ENCODE assay signal across 21 mouse cellular contexts in genomic region chr9:71071581-71072330, GRCm38 (mm10).
DNase-seq lines count a peak whose midpoint lies in the region; ATAC-seq lines count a peak whose summit lies in the region.
"Had no signal": no experiment of that assay in that cellular context is flagged by ENCODE, and none has a peak within 500 bp of the region (broad histone marks: within the 10 kb centered on the region; RNA-seq: fewer than 3 reads in every experiment).

No protein-coding gene starts in this region.

- no peak overlapping the region for H3K4me2 ChIP-seq in heart, embryonic 11.5 days
- H3K4me2 ChIP-seq: forebrain, embryonic 12.5 days; midbrain, embryonic 11.5 days; neural tube, embryonic 13.5 days; stomach, embryonic 15.5 days had no signal

- no peak overlapping the region for H3K27ac ChIP-seq in heart, embryonic 10.5 days
- H3K27ac ChIP-seq in heart, embryonic 11.5 days (ENCODE audit: low read depth, low read length), result no peak overlapping the region
- H3K27ac ChIP-seq: forebrain, embryonic 12.5 days; kidney, postnatal 0 days; layer of hippocampus, adult 2 months; neural tube, embryonic 13.5 days; stomach, embryonic 15.5 days had no signal

- intact Hi-C loops in left cerebral cortex, postnatal 14 days (cut with DNase I), result loop anchor here (10.0 kb wide), 2 partner anchors 277 to 657 kb away; no protein-coding TSS in a partner anchor

- ATAC-seq in heart, embryonic 11.5 days (replicated peaks; ENCODE audit: insufficient number of reproducible peaks, low FRiP score, low TSS enrichment), result no peak
- ATAC-seq in frontal cortex, adult (ENCODE audit: low TSS enrichment), result no peak
- ATAC-seq: intestine, postnatal 0 days; liver, postnatal 0 days had no signal

- peak; percentile 46 for DNase-seq in heart, embryonic 10.5 days (ENCODE audit: low spot score)
- peak; percentile 1 for DNase-seq in testis, postnatal 14 days (ENCODE audit: low spot score)
- DNase-seq in testis, postnatal 10 days (ENCODE audit: low spot score), result no peak
- DNase-seq in cerebellum, adult 9-10 months, result peak; percentile 92
- no peak for DNase-seq in left cerebral cortex, postnatal 14 days (ENCODE audit: low spot score in 2 of 2)
- DNase-seq: adrenal gland, adult 8-10 months; B cell, adult 2 months; embryo, embryonic 11 days; gastrocnemius, postnatal 25 days; liver, postnatal 0 days; lung, postnatal 36 days; right cerebral cortex, postnatal 14 days had no signal

- no peak overlapping the region for H3K9ac ChIP-seq in heart, embryonic 11.5 days (ENCODE audit: low read depth, low read length)
- H3K9ac ChIP-seq: forebrain, embryonic 12.5 days; liver, postnatal 0 days; neural tube, embryonic 13.5 days; stomach, embryonic 15.5 days had no signal

- 76% methylated on average over 7 of the region's 7 CpGs for WGBS in heart, embryonic 10.5 days
- WGBS in heart, embryonic 11.5 days (ENCODE audit: insufficient replicate concordance), result 78% methylated on average over 7 of the region's 7 CpGs

- no peak overlapping the region for H3K4me3 ChIP-seq in heart, embryonic 10.5 days
- H3K4me3 ChIP-seq in heart, embryonic 11.5 days (ENCODE audit: low read depth, low read length), result no peak overlapping the region
- H3K4me3 ChIP-seq: forebrain, embryonic 12.5 days; layer of hippocampus, adult 2 months; neural tube, embryonic 13.5 days; stomach, embryonic 15.5 days had no signal

- no peaks in the 10 kb centered on the region for H3K9me3 ChIP-seq in heart, embryonic 10.5 days
- H3K9me3 ChIP-seq in heart, embryonic 11.5 days (replicated peaks; ENCODE audit: control insufficient read depth, low read length), result no peaks in the 10 kb centered on the region
- H3K9me3 ChIP-seq: forebrain, embryonic 12.5 days; neural tube, embryonic 13.5 days; stomach, embryonic 15.5 days had no signal

- no peaks in the 10 kb centered on the region for H3K36me3 ChIP-seq in heart, embryonic 10.5 days
- no peaks in the 10 kb centered on the region for H3K36me3 ChIP-seq in heart, embryonic 11.5 days (ENCODE audit: control insufficient read depth, insufficient read depth, low read length)
- H3K36me3 ChIP-seq: forebrain, embryonic 12.5 days; neural tube, embryonic 13.5 days; stomach, embryonic 15.5 days had no signal

- no peaks in the 10 kb centered on the region for H3K27me3 ChIP-seq in heart, embryonic 10.5 days (ENCODE audit: insufficient read depth, poor library complexity, severe bottlenecking)
- H3K27me3 ChIP-seq in heart, embryonic 11.5 days (ENCODE audit: control insufficient read depth, insufficient read depth, low read length), result no peaks in the 10 kb centered on the region
- H3K27me3 ChIP-seq: forebrain, embryonic 12.5 days; neural tube, embryonic 13.5 days; stomach, embryonic 15.5 days had no signal

- peaks cover 4% of the 10 kb centered on the region for H3K4me1 ChIP-seq in heart, embryonic 10.5 days
- H3K4me1 ChIP-seq in heart, embryonic 11.5 days (ENCODE audit: control insufficient read depth, insufficient read depth, low read length), result no peaks in the 10 kb centered on the region
- H3K4me1 ChIP-seq: forebrain, embryonic 12.5 days; stomach, embryonic 15.5 days had no signal

Comparison
In these comparisons a context has a peak if more than half of its experiments do, and no peak if none do; other contexts are left out.
1. DNase-seq: peak in heart, embryonic 10.5 days (single experiment), testis, postnatal 14 days (single experiment) and cerebellum, adult 9-10 months (single experiment); none in testis, postnatal 10 days (single experiment) and left cerebral cortex, postnatal 14 days (0 of 2).